Mouse (Mus musculus): ENCODE measurements around the gene Mmp23.

DNA sequence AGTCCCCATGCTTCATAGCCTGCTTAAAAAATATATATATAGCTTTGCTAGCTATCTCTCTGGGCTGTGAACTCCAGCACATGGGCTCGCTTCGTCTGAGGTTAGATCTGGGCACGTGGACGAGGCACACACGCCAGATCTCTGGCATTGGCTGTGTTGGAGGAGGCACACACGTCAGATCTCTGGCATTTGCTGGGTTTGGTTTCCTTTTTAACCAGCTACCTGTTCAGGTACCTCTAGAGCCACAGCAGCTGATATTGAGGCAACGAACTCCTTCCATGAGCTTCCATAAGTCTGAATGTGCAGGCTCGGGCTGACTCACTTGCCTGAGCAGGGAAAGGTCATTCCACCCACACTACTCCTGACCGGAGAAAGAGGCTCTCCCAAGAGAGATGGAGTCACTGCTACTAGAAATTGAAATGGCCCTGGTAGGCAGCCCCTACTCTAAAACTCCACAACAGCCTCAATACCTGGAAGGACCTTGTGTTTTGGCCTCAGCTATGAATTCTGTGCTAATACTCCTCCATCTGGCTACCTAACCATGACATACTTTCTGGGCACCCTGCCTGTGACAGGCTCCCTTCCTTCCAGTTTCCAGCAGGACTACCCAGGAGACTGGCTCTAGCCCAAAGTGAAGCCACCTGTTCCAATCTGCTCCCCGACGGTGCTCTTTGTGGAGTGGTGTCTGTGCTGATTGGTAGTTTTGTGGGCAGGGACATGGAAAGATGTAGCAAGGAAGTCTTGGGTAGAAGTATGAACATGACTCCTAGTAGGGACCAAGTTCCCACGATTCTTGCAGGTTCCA lies 37.6 kb upstream of the Mmp23 start:
- TF ChIP-seq GATA1 (IDR thresholded peaks at IDR 0.05; ENCODE audit: low read length) = no peak
- no peak for TF ChIP-seq TAL1 (IDR thresholded peaks at IDR 0.05; ENCODE audit: low read length)

All from erythroblast, embryonic 14.5 days (primary cell).